Mouse (Mus musculus) gastrocnemius, adult 2 months (tissue): ENCODE results near the gene Krtap5-4. TPM values are rescaled to one million over a fixed set of nuclear protein-coding genes. Genes with fewer than 3 reads are reported as not detected.
"Not testable (repeated sequence)": the region's sequence is repeated elsewhere in the genome, so short reads cannot be mapped to it uniquely, and the experiment has no call there.

Experiments
- DNase-seq: peaks from one replicate; pipeline ENCODE4 v3.0.0; 2022
- H3K27ac ChIP-seq: fragments of 200-600 bp; 2 replicates; pipeline ENCODE4 v1.8.1; 2022; ENCODE audit warnings: mild to moderate bottlenecking
- H3K4me3 ChIP-seq: fragments of 200-600 bp; 2 replicates; pipeline ENCODE4 v1.8.1; 2022; ENCODE audit warnings: mild to moderate bottlenecking, moderate library complexity
- CTCF ChIP-seq: fragments of 200-600 bp; IDR thresholded peaks from 2 replicates; pipeline ENCODE4 v1.8.1; 2022; ENCODE audit warnings: antibody characterized with exemption, mild to moderate bottlenecking, moderate library complexity
- intact Hi-C: fragments of 180-260 bp; cut with DNase I; formaldehyde crosslinking; loops from one replicate; pipeline ENCODE4 v1.15.1; 2025
- total RNA-seq, 2 experiments: library from RNA; stranded (reverse); gene quantifications; 2 replicates each; pipeline ENCODE4 v1.2.3; 2021

The Krtap5-4 gene
- total RNA-seq, 2 experiments from 2014 or later: not detected

GRCm38 (mm10) chr7:142295418-142295817 lies 7.9 kb upstream of the Krtap5-4 start:
- no peak for DNase-seq
- H3K4me3 ChIP-seq: no peak overlapping the region
- no peak overlapping the region for H3K27ac ChIP-seq
- intact Hi-C loops: no loop called here
- peak; percentile 2; the same call in 1 of the 2 replicates for TF ChIP-seq CTCF

- H3K4me3 ChIP-seq, intact Hi-C loops, DNase-seq, H3K27ac ChIP-seq: not testable (repeated sequence)
Measured at GRCm38 (mm10) chr7:142296108-142296507, 7.2 kb upstream of the Krtap5-4 start.

- H3K4me3 ChIP-seq, DNase-seq, H3K27ac ChIP-seq, intact Hi-C loops: not testable (repeated sequence)
Measured at GRCm38 (mm10) chr7:142297018-142297417, 6.3 kb upstream of the Krtap5-4 start, which contains the start of gene Krtap5-1. Gene Krtap5-1 (minus strand): TSS chr7:142297118.

GRCm38 (mm10) chr7:142303929-142304328 lies 580 bp downstream of the Krtap5-4 start:
- intact Hi-C loops, DNase-seq, H3K4me3 ChIP-seq, H3K27ac ChIP-seq: not testable (repeated sequence)

GRCm38 (mm10) chr7:142314600-142315285 lies 11.4 kb downstream of the Krtap5-4 start:
- Histone ChIP-seq H3K27ac (peak overlapping the region; percentile 78), H3K4me3 (no peak overlapping the region)
- DNase-seq: no peak
- intact Hi-C loops: loop anchor here (5.0 kb wide), 3 partner anchors 218 to 363 kb away; partner anchors contain the start of gene Mrpl23
- TF ChIP-seq CTCF: no peak

GRCm38 (mm10) chr7:142316558-142316957 lies 13.2 kb downstream of the Krtap5-4 start:
- H3K4me3 ChIP-seq: no peak overlapping the region
- TF ChIP-seq CTCF: peak; percentile 84
- H3K27ac ChIP-seq: no peak overlapping the region
- intact Hi-C loops: loop anchor here (5.0 kb wide), 3 partner anchors 216 to 361 kb away; partner anchors contain the start of gene Mrpl23
- DNase-seq: peak; percentile 38

GRCm38 (mm10) chr7:142317216-142317615 lies 13.9 kb downstream of the Krtap5-4 start:
- intact Hi-C loops: loop anchor here (5.0 kb wide), 3 partner anchors 215 to 360 kb away; partner anchors contain the start of gene Mrpl23
- DNase-seq: no peak
- no peak for TF ChIP-seq CTCF
- Histone ChIP-seq H3K4me3 (no peak overlapping the region), H3K27ac (no peak overlapping the region)

- intact Hi-C loops: loop anchor here (5.0 kb wide), 3 partner anchors 213 to 358 kb away; partner anchors contain the start of gene Mrpl23
- DNase-seq: no peak
- Histone ChIP-seq H3K4me3 (no peak overlapping the region), H3K27ac (no peak overlapping the region)
- no peak for TF ChIP-seq CTCF
Measured at GRCm38 (mm10) chr7:142319124-142319523, 15.8 kb downstream of the Krtap5-4 start.

- no peak for TF ChIP-seq CTCF
- Histone ChIP-seq H3K4me3 (no peak overlapping the region), H3K27ac (no peak overlapping the region)
- DNase-seq: no peak
- intact Hi-C loops: no loop called here
Measured at GRCm38 (mm10) chr7:142320906-142321305, 17.6 kb downstream of the Krtap5-4 start.

GRCm38 (mm10) chr7:142321637-142322306 lies 18.4 kb downstream of the Krtap5-4 start:
- H3K4me3 ChIP-seq, DNase-seq, intact Hi-C loops, H3K27ac ChIP-seq: not testable (repeated sequence)

GRCm38 (mm10) chr7:142322641-142323040 lies 19.3 kb downstream of the Krtap5-4 start:
- intact Hi-C loops: no loop called here
- no peak for TF ChIP-seq CTCF
- no peak for DNase-seq
- Histone ChIP-seq H3K4me3 (no peak overlapping the region), H3K27ac (no peak overlapping the region)

- Histone ChIP-seq H3K4me3 (no peak overlapping the region), H3K27ac (no peak overlapping the region)
- intact Hi-C loops: no loop called here
- no peak for DNase-seq
- no peak for TF ChIP-seq CTCF
Measured at GRCm38 (mm10) chr7:142323396-142324117, 20.2 kb downstream of the Krtap5-4 start.
